Mouse (Mus musculus) WW6 (cell line): ENCODE data around the gene Tspan5.

Experiments
- DNase-seq: peaks from one replicate; pipeline ENCODE4 v3.0.0-alpha.2; 2013; ENCODE audit warnings: low read depth, low spot score

Tspan5 gene

DNA sequence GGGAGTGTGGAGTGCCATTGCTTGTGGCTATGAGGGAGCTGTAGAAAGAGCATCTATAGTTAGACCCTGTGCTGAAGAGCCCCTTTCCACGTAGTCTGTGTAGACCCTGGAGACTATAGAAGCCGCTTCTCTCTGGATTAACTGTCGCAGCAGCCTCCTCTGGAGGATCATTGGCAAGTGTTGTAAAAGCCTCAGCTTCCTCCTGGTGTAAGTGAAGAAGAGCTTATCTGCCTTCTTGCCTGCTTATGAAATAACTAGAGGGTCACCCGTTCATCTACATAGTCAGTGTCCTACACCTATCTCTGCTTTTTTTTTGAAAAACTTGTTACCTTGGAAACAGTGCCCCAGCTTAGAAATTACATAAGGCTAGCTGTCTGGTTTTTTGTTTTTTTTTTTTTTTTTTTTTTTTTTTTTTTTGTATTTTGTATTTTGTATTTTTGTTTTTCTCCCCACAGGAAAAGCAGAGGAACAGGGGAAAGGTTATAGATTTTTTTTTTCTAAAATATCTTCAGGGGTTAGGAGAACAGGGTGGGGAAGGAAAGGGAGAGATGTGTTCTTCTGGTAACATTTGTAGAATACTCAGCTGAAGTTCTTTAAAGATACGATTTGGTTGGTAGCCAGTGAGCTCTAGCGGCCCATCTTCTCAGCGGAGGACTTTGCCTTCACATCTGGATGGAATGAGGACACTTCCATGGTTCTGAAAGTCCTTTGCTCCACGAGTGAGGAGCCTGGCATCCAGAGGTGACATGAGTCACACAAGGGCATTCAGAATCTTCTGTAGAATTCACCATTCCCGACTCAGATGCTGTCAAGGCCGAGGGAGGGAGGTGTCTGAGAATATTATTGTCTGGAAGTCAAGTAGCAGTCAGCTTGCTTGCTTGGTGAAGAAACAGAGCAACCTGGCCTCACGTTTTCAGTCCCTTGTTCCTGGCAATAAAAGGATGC, 62.4 kb downstream of the Tspan5 start:
- DNase-seq = no peak

DNA sequence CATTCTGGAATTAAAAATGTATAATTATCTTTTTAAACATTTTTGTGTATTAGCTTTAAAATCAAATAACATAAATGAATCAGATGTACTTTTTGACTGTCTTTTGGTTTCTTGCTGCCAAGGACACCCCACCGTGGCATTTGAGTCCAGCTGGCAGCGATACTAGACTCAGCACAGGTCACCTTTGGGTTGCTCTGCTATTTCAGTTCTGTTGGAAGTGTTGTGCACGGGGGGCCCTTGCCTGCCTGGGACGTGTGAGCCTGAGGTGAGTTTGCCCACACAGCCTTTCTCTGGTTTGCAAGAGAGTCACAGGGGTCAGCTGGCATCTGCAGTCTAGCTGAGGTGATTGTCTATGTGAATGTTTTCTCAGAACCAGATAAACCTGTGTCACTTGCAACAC, 65.8 kb downstream of the Tspan5 start:
- no peak for DNase-seq

- DNase-seq = no peak
Observed at GRCm38 (mm10) chr3:138809509-138809908, 67.5 kb downstream of the Tspan5 start.

DNA sequence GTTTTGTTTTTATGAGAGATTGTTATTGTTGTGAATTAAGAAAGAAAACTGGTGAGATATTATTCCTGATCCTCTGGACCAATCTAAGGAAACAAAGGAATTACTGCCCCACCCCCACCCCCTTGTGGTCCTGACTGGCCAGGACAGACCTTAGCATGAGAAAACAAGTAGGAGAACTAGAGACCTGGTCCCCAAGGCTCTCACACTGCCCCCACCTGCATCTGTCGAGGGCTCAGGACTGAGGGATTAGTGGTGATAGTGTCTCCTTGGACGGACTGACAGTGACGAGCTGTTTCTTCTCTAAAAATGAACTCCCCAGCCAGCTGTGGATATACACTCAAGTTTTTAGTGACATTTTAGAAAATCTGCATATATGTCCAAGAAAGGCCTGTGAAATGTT, 70.6 kb downstream of the Tspan5 start:
- DNase-seq = no peak

DNA sequence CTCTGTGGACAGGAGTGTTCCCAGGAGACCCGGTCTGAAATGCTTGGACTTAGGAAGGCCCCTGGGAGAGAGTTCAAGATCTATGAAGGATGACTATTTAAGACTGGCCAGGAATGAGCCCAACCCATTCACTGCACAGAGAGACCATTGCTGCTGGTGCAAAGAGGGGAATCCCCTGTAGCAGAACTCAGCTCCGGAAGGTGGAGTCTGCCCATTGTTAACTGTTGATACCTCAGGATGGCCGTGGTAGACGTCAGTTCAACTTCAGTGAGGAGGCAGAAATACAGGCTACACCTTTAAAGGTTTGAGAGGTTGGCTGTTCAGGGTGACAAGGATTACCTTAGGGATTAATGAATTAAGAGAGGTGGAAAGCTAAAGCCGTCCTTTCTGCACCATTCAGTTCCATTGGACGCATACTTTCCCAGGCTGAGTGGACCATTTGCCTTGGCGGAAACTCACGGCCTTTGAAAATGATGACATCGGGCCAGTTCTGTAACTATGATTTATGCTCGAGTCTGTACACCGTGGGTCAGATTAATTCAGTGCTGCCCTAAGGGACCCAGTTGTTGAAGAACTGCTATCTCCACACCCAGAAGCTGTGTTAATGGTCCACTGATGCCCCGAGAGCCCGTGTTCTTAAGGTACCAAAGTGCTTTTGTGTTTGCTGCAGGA, 71.3 kb downstream of the Tspan5 start:
- DNase-seq = no peak

DNA sequence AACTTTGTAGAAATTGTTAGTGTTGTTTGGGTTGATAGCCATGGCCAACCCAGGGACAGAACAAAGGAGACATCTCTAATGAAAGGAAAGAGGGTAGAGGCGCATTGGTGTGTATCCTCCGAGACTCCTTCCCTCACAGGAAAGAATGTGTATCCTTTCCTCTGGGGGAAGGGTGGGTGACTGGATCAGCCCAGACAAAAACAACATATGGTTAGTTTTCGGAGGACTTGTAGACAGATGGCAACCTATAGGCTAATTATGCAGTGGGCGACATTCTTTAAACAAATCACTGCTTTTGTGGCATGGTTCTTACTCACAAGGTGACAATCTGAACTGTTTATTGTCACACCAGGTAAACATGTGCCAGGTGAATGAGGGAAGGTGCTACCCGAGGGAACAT, 72.5 kb downstream of the Tspan5 start:
- DNase-seq = no peak

- no peak for DNase-seq
Observed at GRCm38 (mm10) chr3:138815127-138815837, 73.3 kb downstream of the Tspan5 start.

GRCm38 (mm10) chr3:138816888-138817656, 75.1 kb downstream of the Tspan5 start:
- no peak for DNase-seq

DNA sequence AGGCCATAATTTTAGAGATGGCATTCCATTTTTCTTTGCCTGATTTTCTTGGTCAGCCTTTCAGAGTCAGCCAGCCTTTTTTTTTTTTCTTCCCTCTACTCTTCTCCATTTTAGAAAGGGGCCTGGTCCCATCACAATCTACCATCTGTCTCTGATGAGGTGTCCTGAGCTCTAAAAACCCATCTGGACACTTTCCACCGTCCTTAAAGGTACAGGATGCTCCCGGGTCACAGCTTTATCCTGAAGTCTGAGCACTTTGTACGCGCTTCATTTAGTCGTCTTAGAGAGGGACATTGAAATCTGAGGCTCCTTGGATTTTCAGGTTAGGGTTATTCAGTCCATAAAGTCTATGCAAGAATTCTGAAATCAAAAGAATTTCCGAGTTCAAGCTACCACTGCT, 77.9 kb downstream of the Tspan5 start:
- DNase-seq = no peak

DNA sequence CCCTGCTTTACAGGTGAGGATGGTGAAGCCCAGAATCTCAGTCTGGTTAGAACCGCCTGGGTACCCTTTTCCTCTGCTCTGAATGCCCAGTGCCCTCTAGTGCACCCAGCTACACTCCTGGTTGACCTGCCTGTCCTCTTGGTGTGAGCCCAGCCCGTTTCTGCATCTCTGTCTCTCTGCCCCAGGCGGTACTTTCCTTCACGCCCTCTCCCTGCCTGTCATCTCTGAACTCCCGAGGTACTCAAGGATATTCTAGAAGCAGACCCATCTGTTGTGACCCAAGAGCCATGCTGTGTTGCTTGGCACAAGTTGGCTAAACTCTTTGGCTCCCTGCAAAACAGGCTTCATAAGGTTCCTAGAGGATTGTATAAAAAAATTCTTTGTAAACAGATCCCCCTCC, 78.3 kb downstream of the Tspan5 start:
- no peak for DNase-seq

DNA sequence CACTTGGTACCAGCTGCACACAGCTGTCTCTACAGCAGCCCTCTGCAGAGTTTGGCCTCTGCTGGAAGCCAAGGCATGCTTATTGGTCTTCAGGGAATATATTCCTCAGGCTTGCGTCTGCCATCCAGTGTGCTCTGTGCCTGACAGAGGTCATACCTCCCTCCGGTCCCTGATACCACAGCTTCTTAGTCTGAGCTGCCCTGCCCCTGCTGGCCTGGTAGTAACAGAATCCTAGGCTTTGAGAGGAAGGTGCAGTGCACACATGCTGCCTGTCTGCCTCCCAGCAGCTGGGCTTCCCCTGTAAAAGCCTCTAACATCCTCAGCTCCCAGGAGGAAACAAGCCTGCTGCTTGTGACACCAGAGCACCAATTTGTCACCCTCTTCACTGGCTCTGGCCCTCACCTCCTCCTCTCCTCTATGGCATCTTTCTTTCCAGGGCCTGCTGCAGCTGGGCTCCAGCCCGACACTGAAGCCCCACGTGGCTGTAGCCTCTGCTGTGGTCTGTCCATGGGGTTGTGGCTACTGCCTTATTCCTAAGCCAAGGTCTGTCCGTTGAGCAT, 80.0 kb downstream of the Tspan5 start:
- DNase-seq = no peak

- DNase-seq = no peak
Observed at GRCm38 (mm10) chr3:138823857-138824256, 81.9 kb downstream of the Tspan5 start.

DNA sequence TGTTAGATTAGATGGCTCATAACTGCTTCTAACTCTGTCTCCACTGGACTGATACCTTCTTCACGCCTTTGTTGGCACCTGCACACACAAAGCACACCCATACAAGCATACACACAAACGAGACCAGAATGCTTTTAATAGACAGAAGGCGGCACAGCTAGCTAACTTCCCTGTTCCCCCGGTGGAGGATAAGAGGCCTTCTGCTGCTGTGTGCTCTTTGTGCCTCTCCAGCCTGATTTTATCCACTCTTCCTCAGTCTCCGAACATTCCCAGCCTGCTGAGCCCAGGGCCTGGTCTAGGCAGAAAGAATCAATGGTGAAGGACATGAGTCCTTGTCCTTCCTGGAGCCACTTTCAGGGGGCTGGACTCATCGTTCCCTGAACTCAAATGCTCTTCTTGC, 83.3 kb downstream of the Tspan5 start:
- no peak for DNase-seq

DNA sequence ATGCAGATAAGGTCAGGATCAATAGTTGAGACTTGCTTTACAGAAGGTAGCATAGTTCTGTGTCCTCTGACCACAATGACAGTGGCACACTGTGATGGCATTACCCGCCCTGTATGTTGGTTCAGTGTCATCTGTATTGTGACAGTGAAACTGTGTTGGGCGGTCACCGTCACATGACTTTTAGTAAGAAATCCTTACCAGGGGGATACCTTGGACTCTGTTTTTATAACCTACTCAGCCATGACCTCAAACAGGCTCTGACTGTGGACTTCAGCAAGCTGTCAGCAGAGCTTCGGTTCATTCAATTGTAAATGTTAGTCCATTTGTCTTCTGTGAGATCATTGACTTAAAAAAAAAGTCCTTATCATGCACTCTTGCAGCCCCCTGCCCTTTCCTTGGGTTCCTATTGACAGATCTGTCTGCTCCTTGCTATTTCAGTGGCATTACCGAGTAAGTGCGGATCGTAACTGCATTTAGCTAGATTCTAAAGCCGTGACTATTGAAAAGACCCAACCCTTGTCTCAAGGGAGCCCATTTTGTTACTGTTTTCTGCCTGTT, 84.3 kb downstream of the Tspan5 start:
- no peak for DNase-seq

GRCm38 (mm10) chr3:138832827-138833517, 91.0 kb downstream of the Tspan5 start:
- DNase-seq = no peak

- DNase-seq = no peak
Observed at GRCm38 (mm10) chr3:138834174-138834573, 92.2 kb downstream of the Tspan5 start.

DNA sequence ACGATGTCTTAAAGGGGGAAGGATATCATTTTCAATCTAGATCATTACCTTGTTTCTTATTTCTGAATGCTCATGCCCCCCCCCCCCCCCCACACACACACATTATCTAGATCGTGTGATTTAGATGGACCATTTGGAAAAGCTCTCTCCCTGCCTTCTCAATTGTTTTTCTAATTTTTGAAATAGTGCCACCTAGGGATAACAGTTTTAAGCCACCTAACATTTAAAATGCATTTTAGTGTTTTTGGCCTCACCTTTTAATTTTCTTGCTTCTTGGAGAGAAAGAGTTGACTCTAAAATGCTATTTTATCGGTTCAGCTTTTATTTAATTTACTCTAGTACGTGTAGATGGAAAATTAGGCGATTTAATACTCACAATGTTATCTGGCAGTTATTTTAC, 94.9 kb downstream of the Tspan5 start:
- no peak for DNase-seq

- no peak for DNase-seq
Observed at GRCm38 (mm10) chr3:138837651-138838050, 95.7 kb downstream of the Tspan5 start.

- DNase-seq = no peak
Observed at GRCm38 (mm10) chr3:138839656-138840055, 97.7 kb downstream of the Tspan5 start.

GRCm38 (mm10) chr3:138841288-138841687, 99.3 kb downstream of the Tspan5 start:
- DNase-seq = no peak
